Mouse (Mus musculus) limb, embryonic 13.5 days (tissue): ENCODE results near the gene S100a7a. TPM values are rescaled to one million over a fixed set of nuclear protein-coding genes. Genes with fewer than 3 reads are reported as not detected.
A peak's percentile ranks its signal among the peaks of the same experiment; 100 is the strongest.

Experiments used
- ATAC-seq: fragments of 200-750 bp; cut with Nextera tagmentation; 2 replicates; pipeline ENCODE4 v1.8.0; 2017; ENCODE audit warnings: low read depth, moderate number of reproducible peaks, moderate TSS enrichment; ENCODE audit not compliant: low FRiP score
- H3K27ac ChIP-seq: fragments of 300-500 bp; sonication (generic); 2 replicates; pipeline ENCODE4 v1.5.1; 2015; ENCODE audit warnings: inconsistent platforms, mild to moderate bottlenecking, moderate library complexity
- H3K27me3 ChIP-seq: fragments of 300-500 bp; sonication (generic); 2 replicates; pipeline ENCODE4 v1.6.1; 2015; ENCODE audit warnings: mild to moderate bottlenecking, inconsistent platforms
- H3K36me3 ChIP-seq: fragments of 300-500 bp; sonication (generic); 2 replicates; pipeline ENCODE4 v1.6.1; 2015; ENCODE audit warnings: inconsistent platforms, mild to moderate bottlenecking, moderate library complexity
- H3K4me1 ChIP-seq: fragments of 300-500 bp; sonication (generic); 2 replicates; pipeline ENCODE4 v1.6.1; 2015; ENCODE audit warnings: inconsistent platforms
- H3K4me2 ChIP-seq: fragments of 300-500 bp; sonication (generic); replicated peaks from 2 replicates; pipeline ENCODE4 v1.6.1; 2015; ENCODE audit warnings: inconsistent platforms, mild to moderate bottlenecking, moderate library complexity
- H3K4me3 ChIP-seq: fragments of 300-500 bp; sonication (generic); 2 replicates; pipeline ENCODE4 v1.5.1; 2015; ENCODE audit warnings: moderate library complexity, mild to moderate bottlenecking, inconsistent platforms
- H3K9ac ChIP-seq: fragments of 300-500 bp; sonication (generic); 2 replicates; pipeline ENCODE4 v1.6.1; 2015; ENCODE audit warnings: mild to moderate bottlenecking, inconsistent platforms
- H3K9me3 ChIP-seq: fragments of 300-500 bp; sonication (generic); 2 replicates; pipeline ENCODE4 v1.6.1; 2016; ENCODE audit warnings: inconsistent platforms
- WGBS: fragments of 180-500 bp; shearing (Covaris S2); methylation state at CpG from one replicate; pipeline ENCODE4 v1.1.7; 2015; 5-methylcytosine and 5-hydroxymethylcytosine counted together
- polyA plus RNA-seq: library from polyadenylated mRNA; unstranded; fragments of >200 nt; fragmentation: Nextera tagmentation; extraction: Ambion mirVana; gene quantifications from 2 replicates; pipeline ENCODE4 v1.2.1, GENCODE M21; 2015

Gene S100a7a
- polyA plus RNA-seq: 0.34 TPM in 1 of 2 replicates, not detected in the other

DNA sequence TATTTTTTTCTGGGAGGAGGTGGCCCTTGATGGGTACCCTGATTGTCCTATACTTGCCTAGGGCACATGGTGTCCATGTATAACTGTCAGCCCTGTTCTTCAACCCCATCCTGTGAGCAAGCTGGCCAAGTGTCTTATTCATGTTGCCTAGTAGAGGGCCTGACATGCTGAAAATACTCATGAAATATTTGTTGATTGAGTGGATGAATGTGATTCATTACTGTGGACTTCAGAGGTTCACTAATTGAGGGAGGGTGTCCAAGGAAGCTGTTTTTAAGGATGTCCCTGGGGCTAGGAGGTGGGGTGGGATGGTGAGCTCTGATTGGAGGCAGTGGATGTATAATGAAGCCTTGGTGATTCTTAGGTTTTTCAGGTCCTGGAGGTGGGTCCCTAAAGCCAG is at the start of gene S100a7a:
Gene S100a7a, plus strand, starts transcription at position 301 of the 400 bp plus-strand sequence.
- Histone ChIP-seq H3K27ac (no peak within 1 kb of the TSS), H3K9me3 (no peaks in the 10 kb centered on the region), H3K4me1 (no peaks in the 10 kb centered on the region), H3K9ac (no peak within 1 kb of the TSS), H3K36me3 (no peaks in the 10 kb centered on the region), H3K4me2 (no peak within 1 kb of the TSS), H3K4me3 (no peak within 1 kb of the TSS), H3K27me3 (peaks cover 3% of the 10 kb centered on the region; the same call in 1 of the 2 replicates)
- ATAC-seq: no peak

DNA sequence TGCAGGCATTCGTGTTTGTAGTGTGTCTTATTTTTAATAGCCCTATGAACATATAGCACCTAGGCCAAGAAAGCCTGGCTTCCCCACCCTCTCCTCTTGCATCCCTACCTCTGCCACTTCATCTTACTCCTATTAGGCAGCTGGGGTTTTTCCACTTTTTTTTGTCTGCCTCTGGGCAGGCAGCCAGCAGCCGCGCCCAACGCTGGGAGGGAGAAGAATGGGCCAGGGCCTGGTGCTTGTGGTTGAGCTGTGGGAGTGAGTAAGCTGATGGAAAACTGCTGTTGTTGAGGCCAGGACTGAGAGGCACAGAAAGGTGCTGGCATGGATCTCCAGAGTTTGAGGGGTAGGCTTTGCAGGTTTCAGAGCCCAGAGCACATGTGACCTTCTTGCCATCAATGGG is 49.4 kb upstream of the S100a7a start:
- Histone ChIP-seq H3K27me3 (no peaks in the 10 kb centered on the region), H3K36me3 (no peaks in the 10 kb centered on the region), H3K9me3 (no peaks in the 10 kb centered on the region), H3K4me2 (no peak overlapping the region), H3K4me1 (peaks cover 40% of the 10 kb centered on the region), H3K4me3 (no peak overlapping the region), H3K9ac (no peak overlapping the region), H3K27ac (peak overlapping the region; percentile 86)
- 11% methylated on average over 4 of the region's 4 CpGs for WGBS
- peak; percentile 60 for ATAC-seq

DNA sequence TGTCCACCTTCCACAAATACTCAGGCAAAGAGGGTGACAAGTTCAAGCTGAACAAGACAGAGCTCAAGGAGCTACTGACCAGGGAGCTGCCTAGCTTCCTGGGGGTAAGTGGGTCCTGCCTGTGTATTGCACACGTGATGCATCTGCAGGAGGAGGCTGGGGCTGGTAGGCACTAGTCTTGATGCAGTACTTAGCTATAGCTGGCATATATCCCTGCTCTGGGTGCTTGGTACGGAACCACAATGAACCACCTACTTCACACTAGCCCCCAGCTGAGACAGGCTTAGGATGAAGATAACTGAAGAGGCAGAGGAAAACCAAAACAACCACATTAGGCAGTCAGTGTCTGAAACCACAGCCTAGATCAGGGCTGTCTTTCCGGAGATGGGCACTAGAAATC is 48.8 kb upstream of the S100a7a start:
- H3K27ac ChIP-seq: peak overlapping the region; percentile 86
- peaks cover 40% of the 10 kb centered on the region for H3K4me1 ChIP-seq
- no peaks in the 10 kb centered on the region for H3K36me3 ChIP-seq
- 82% methylated on average over 3 of the region's 3 CpGs for WGBS
- H3K9ac ChIP-seq: no peak overlapping the region
- no peak overlapping the region for H3K4me2 ChIP-seq
- H3K4me3 ChIP-seq: no peak overlapping the region
- H3K9me3 ChIP-seq: no peaks in the 10 kb centered on the region
- no peaks in the 10 kb centered on the region for H3K27me3 ChIP-seq
- ATAC-seq: no peak

DNA sequence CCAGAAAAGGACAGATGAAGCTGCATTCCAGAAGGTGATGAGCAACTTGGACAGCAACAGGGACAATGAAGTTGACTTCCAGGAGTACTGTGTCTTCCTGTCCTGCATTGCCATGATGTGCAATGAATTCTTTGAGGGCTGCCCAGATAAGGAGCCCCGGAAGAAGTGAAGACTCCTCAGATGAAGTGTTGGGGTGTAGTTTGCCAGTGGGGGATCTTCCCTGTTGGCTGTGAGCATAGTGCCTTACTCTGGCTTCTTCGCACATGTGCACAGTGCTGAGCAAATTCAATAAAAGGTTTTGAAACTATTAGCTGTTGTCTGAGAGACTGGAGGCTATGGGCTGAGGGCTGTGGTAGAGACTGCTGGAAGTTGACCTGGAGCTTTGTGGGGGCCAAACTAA is 48.1 kb upstream of the S100a7a start:
- H3K4me2 ChIP-seq: no peak overlapping the region
- no peaks in the 10 kb centered on the region for H3K36me3 ChIP-seq
- WGBS: 58% methylated on average over 2 of the region's 2 CpGs
- H3K27me3 ChIP-seq: no peaks in the 10 kb centered on the region
- no peak overlapping the region for H3K9ac ChIP-seq
- peak; percentile 10; the same call in 1 of the 2 replicates for ATAC-seq
- H3K9me3 ChIP-seq: no peaks in the 10 kb centered on the region
- H3K4me3 ChIP-seq: no peak overlapping the region
- H3K27ac ChIP-seq: peak overlapping the region; percentile 85
- H3K4me1 ChIP-seq: peaks cover 44% of the 10 kb centered on the region

DNA sequence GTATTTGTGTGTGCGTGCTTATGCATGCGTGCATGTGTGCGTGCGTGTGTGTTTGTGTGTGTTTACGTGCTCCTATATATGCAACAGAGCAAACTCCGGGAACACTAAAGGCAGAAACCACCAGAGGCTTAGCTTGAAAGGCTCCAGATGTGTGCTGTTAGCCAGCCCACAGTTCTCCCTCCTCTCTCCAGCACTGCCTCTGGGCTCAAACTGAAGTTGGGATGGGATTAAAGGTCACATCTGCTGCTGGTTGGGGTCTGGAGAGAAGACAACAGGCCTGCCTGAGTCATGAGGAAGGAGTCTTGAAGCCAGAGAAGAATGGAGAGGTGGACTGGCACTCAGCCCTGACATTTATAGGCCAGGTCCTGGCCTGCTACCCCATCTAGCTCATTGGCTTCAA is 47.6 kb upstream of the S100a7a start:
- 51% methylated on average over 6 of the region's 6 CpGs for WGBS
- Histone ChIP-seq H3K27ac (peak overlapping the region; percentile 85), H3K4me3 (no peak overlapping the region), H3K9me3 (no peaks in the 10 kb centered on the region), H3K4me2 (no peak overlapping the region), H3K27me3 (no peaks in the 10 kb centered on the region), H3K36me3 (no peaks in the 10 kb centered on the region), H3K9ac (no peak overlapping the region), H3K4me1 (peaks cover 45% of the 10 kb centered on the region)
- ATAC-seq: peak; percentile 66; the same call in 1 of the 2 replicates

DNA sequence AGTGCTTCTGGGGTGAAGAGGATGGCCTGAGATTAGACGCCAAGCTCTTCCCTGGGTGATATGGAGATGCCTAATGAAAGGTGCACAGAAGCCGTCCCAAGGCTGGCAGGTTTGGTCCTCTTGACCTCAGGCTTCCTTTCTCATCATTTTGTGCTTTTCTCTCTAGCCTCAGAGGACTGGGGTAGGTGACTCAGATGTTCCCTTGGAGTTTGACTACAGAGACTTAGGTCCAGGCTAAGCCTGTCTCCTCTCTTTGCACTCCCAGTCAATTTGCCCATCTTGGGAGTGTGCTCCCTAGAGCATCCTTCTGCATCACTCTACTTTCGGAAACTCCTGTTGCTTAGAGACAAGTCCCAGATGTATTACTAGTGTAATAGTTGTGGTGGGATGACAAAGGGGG is 46.5 kb upstream of the S100a7a start:
- Histone ChIP-seq H3K9me3 (no peaks in the 10 kb centered on the region), H3K9ac (no peak overlapping the region), H3K4me2 (no peak overlapping the region), H3K4me1 (peaks cover 45% of the 10 kb centered on the region), H3K36me3 (no peaks in the 10 kb centered on the region), H3K4me3 (no peak overlapping the region), H3K27ac (no peak overlapping the region), H3K27me3 (no peaks in the 10 kb centered on the region)
- no peak for ATAC-seq
- WGBS: 88% methylated on average over 3 of the region's 3 CpGs

DNA sequence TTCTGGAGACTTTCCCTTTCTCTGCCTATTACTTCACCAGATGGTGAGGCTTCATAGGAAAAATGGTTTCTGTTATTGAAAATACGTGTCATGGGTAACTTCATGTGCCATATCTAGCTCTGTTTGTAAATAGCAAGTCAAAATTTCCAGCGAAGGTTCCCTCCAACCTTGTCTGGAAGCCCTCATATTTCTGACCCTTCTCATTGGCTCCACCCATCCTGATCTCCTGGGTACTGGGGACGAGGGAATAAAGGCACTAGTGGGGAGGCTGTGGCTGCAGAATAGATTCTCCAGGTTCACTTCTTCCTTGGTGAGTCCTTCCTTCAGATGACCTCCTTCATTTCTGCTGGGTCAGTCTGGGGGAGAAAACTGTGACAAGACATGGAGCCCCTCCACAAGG is 45.6 kb upstream of the S100a7a start, which contains the start of gene S100a5:
Gene S100a5, plus strand, starts transcription at position 301 of the 400 bp plus-strand sequence.
- 59% methylated on average over 3 of the region's 3 CpGs for WGBS
- no peak within 1 kb of the TSS for H3K4me3 ChIP-seq
- H3K27ac ChIP-seq: no peak within 1 kb of the TSS; the same call in 1 of the 2 replicates
- ATAC-seq: no peak
- no peaks in the 10 kb centered on the region for H3K36me3 ChIP-seq
- H3K27me3 ChIP-seq: 0 out of 2 replicates have a peak, but pooled peaks cover 1% of the 10 kb centered on the region
- no peak within 1 kb of the TSS for H3K9ac ChIP-seq
- no peak within 1 kb of the TSS for H3K4me2 ChIP-seq
- no peaks in the 10 kb centered on the region for H3K9me3 ChIP-seq
- peaks cover 46% of the 10 kb centered on the region for H3K4me1 ChIP-seq

DNA sequence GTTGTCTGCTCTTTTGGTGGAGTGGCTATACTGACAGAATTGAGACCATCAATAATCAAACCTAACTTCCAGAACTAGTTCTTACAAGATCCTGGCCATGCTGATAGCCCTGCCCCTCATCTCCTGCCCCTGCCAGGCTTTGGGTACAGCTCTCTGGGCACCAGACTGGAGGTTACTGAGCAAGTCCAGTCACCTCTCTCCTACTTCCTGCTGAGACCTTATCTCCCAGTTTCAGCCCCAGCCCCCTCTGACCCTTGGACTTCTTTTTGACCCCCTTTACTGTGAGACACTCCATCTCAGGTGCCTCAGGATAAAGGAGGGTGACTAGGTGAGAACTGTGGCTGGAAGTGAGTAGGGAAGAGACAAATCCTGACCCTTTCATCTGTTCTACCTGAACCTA is 44.7 kb upstream of the S100a7a start:
- no peak for ATAC-seq
- Histone ChIP-seq H3K9ac (no peak overlapping the region), H3K4me1 (peaks cover 41% of the 10 kb centered on the region), H3K4me2 (no peak overlapping the region), H3K4me3 (no peak overlapping the region), H3K27me3 (peaks cover 6% of the 10 kb centered on the region; the same call in 1 of the 2 replicates), H3K9me3 (no peaks in the 10 kb centered on the region), H3K36me3 (no peaks in the 10 kb centered on the region), H3K27ac (no peak overlapping the region)

DNA sequence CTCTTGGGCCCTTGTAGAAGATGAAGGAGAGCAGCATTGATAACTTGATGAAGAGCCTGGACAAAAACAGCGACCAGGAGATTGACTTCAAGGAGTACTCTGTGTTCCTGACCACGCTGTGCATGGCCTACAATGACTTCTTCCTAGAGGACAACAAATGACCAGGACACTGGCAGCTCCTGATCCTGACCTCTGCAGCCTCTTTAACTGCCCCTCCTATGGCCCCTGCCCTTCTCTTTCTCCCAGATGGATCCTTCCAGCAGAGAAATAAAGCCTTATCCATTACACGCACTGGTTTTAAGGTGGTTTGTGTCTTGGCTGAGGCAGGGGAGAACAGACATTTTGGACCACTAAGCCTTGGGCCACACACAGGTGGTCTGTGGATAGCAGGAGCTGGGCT is 42.3 kb upstream of the S100a7a start:
- ATAC-seq: no peak
- H3K9me3 ChIP-seq: no peaks in the 10 kb centered on the region
- peaks cover 6% of the 10 kb centered on the region; the same call in 1 of the 2 replicates for H3K27me3 ChIP-seq
- H3K36me3 ChIP-seq: no peaks in the 10 kb centered on the region
- no peak overlapping the region for H3K27ac ChIP-seq
- H3K9ac ChIP-seq: no peak overlapping the region
- H3K4me2 ChIP-seq: no peak overlapping the region
- WGBS: 93% methylated on average over 3 of the region's 3 CpGs
- no peak overlapping the region for H3K4me3 ChIP-seq
- H3K4me1 ChIP-seq: peaks cover 23% of the 10 kb centered on the region

DNA sequence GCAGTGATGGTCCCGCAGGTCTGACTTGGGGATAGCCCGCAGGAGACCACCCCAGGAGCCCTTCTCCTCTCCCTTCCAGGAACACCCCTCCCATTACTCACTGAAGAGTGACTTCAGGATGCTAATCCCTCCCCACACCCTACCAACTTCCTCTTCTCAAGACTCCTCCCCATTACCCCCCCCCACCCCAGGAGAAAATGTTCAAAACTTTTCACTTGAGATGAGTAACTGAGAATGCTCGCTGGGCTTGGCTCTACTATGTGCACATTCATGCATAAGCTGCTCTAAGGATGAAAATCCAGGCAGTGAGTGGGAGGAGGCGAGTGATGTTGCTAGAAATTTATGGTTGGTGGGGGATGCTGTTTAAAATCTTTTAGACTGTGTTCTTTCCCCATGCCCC is 41.8 kb upstream of the S100a7a start:
- ATAC-seq: no peak
- Histone ChIP-seq H3K9ac (no peak overlapping the region), H3K36me3 (no peaks in the 10 kb centered on the region), H3K4me2 (no peak overlapping the region), H3K27me3 (peaks cover 6% of the 10 kb centered on the region; the same call in 1 of the 2 replicates), H3K9me3 (no peaks in the 10 kb centered on the region), H3K27ac (no peak overlapping the region), H3K4me1 (peaks cover 23% of the 10 kb centered on the region), H3K4me3 (no peak overlapping the region)
- 75% methylated on average over 4 of the region's 4 CpGs for WGBS

DNA sequence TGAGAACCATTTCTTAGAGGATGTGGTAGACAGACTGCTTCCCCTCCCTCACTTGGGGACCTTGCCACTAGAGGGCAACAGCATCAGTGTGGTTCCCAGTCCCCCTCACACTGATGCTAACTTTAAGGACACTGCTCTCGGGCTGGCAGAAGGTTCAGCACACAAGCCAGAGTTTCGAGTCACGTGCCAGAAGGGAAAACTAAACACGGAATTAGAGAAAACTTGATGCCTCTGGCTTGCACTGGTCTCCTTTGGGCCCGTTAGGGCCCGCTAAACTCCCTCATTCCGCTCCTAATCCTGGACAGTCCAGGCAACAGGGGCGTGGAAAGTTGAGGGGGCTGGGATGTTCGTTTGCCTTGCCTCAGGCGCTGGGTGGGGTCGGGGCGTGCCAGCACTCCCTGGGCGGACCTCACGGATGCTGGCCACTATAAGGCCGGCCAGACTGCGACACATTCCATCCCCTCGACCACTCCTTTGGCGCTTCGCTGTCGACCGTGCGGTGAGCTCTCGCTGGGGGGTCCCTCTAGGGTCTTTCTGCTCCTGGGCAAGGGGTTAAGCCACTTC is 41.0 kb upstream of the S100a7a start, which contains the start of gene S100a6:
Gene S100a6, plus strand, starts transcription at position 155 of the 564 bp plus-strand sequence.
- Histone ChIP-seq H3K36me3 (no peaks in the 10 kb centered on the region), H3K9me3 (peaks cover 5% of the 10 kb centered on the region; the same call in 1 of the 2 replicates), H3K4me1 (peaks cover 20% of the 10 kb centered on the region), H3K4me3 (peak within 1 kb of the TSS; percentile 41), H3K27ac (no peak within 1 kb of the TSS), H3K4me2 (peak within 1 kb of the TSS; percentile 78), H3K27me3 (peaks cover 6% of the 10 kb centered on the region; the same call in 1 of the 2 replicates), H3K9ac (peak within 1 kb of the TSS; percentile 58)
- ATAC-seq: peak; percentile 81
- WGBS: under 1% methylated on average over 23 of the region's 23 CpGs

DNA sequence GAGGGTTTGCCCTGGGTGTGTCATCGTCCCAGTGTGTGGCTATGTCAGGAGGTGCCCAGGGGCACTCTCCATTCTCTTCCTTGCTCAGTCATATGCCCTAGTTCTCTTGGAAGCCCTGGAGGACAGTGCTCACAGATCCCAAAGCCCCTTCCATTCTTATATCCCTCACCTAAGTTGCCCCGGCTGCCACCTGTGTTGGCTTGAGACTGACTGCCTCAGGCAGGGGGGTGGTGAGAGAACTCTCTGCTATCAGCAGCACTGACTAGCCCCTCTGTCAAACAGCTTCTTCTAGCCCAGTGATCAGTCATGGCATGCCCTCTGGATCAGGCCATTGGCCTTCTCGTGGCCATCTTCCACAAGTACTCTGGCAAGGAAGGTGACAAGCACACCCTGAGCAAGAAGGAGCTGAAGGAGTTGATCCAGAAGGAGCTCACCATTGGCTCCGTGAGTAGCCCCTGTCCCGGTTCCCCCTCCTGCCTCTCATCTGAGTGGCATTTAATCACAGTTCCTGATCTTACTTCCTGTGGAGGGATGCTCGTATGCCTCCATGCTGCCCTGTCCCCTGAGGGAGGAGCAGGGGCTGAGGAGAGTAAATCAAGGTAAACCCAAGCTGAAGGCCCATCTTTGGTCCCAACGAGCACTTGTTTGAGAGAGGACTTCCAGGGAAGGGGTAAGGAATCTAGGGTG is 40.2 kb upstream of the S100a7a start:
- Histone ChIP-seq H3K27ac (no peak overlapping the region), H3K4me2 (peak overlapping the region; percentile 78), H3K27me3 (peaks cover 6% of the 10 kb centered on the region; the same call in 1 of the 2 replicates), H3K4me1 (peaks cover 20% of the 10 kb centered on the region), H3K9ac (peak overlapping the region; percentile 58), H3K9me3 (peaks cover 5% of the 10 kb centered on the region; the same call in 1 of the 2 replicates), H3K4me3 (peak overlapping the region; percentile 41), H3K36me3 (no peaks in the 10 kb centered on the region)
- WGBS: 55% methylated on average over 7 of the region's 7 CpGs
- ATAC-seq: no peak
